Mouse (Mus musculus): ENCODE data around the gene Psmb11. TPM values are rescaled to one million over a fixed set of nuclear protein-coding genes. Genes with fewer than 3 reads are reported as not detected.

Psmb11 gene
- total RNA-seq, 2 experiments from 2014 or later, result 0.26 TPM; not detected in 1

DNA sequence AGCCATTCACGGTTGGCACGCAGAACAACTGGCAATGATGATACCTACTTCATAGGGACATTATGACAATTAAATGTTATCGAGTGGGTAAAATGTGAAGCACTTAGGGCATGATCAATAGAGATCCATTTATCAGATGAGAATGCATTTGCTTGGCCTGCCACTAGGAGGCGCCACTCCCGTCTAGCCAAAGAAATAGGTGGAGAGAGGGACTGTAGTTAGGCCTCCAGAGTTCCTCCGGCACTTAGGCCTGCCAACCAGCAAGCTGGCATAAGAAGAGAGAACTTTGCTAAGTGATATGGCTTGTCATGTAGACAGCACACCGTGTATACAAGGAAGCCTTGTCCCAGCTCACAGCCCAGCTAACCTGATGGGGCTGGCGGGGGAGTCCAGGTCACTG, 15.7 kb downstream of the Psmb11 start:
- DNase-seq, result no peak
- intact Hi-C loops (cut with DNase I), result no loop called here

DNA sequence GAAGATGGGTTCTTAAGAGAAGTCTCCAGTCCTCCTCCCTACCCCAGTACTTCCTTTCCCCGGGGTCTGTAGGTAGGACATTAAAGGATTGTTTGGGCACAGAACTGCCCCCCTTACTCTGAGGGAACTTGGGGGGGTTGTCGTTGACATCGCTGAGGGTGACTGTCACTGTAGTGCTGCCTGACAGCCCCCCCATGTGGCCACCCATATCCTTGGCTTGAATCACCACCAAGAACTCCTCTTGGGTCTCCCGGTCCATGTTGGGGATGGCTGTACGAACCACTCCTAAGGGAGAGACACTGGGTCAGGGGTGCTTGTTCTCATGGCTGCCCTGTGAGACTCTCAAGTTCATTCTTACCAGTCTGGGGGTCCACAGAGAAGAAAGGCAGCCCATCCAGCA, 17.0 kb downstream of the Psmb11 start:
- intact Hi-C loops (cut with DNase I), result no loop called here
- no peak for DNase-seq

GRCm38 (mm10) chr14:54640121-54640520, 18.9 kb downstream of the Psmb11 start:
- intact Hi-C loops (cut with DNase I), result no loop called here
- no peak for DNase-seq

- intact Hi-C loops (cut with DNase I), result loop anchor here (1.0 kb wide), 1 partner anchor 72 kb away; no protein-coding TSS in a partner anchor
- no peak for DNase-seq
Observed at GRCm38 (mm10) chr14:54640946-54641304, 19.7 kb downstream of the Psmb11 start, which contains the start of gene Gm17606. Gm17606 (plus strand) TSS chr14:54640952.

GRCm38 (mm10) chr14:54641305-54641969, 20.2 kb downstream of the Psmb11 start, which contains the start of gene Cdh24:
Cdh24 (minus strand) TSS chr14:54641364.
- DNase-seq, result peak; percentile 75 to 76
- intact Hi-C loops (cut with DNase I), result loop anchor here (1.0 kb wide), 1 partner anchor 72 kb away; no protein-coding TSS in a partner anchor

DNA sequence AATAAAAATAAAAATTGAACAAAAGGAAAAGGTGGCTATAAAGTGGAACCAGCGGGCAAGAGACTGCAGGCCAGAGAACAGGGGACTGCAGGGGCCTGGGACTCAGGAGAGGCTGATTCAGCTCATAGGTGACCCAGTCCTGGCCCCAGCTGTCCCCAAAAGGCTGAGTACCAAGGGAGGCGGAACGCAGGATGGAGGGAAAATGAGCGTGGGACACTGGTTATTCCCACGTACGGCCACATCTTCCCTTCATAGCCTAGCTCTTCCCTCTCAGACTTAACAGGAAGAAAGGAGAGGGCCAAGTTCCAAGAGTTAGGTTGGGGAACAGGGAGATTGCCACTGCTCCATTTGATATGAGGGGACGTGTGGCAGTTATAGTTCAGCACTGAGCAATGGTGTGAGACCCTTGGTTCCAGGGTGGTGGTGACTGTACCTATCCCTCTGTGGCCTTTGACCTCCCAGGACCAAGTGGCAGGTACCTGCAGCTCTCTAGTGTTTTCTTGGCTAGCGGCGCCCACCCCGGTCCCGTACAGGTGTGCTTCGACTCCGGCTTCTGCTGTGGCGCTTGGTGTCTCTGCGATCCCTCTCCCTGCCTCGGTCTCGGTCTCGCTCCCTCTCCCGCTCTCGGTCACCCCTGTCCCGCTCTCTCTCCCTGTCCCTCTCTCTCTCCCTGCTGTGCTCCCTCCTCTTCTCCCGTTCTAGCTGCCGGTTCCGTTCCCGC, 21.2 kb downstream of the Psmb11 start:
- no peak for DNase-seq
- intact Hi-C loops (cut with DNase I), result loop anchor here (2.0 kb wide), 1 partner anchor 60 kb away; no protein-coding TSS in a partner anchor

DNA sequence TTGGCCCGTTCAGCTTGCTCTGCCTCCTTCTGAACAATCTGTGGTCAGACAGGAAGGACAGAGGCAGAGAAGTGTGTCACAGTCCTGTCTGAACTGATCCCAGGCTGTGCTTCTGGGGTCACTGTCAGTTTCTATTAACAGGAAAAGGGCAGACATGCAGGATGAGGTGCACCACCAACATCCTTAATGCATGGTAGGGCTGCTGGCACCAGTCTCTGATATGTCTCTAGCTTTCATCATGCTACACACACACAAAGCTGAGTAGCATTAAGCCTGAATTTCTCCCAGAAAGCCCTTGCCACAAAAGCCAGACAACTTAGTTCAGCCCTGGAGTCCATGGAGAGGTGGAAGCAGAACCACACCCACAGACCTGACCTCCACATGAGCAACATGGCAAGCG, 21.8 kb downstream of the Psmb11 start:
- DNase-seq, result no peak
- intact Hi-C loops (cut with DNase I), result loop anchor here (2.0 kb wide), 1 partner anchor 60 kb away; no protein-coding TSS in a partner anchor

DNA sequence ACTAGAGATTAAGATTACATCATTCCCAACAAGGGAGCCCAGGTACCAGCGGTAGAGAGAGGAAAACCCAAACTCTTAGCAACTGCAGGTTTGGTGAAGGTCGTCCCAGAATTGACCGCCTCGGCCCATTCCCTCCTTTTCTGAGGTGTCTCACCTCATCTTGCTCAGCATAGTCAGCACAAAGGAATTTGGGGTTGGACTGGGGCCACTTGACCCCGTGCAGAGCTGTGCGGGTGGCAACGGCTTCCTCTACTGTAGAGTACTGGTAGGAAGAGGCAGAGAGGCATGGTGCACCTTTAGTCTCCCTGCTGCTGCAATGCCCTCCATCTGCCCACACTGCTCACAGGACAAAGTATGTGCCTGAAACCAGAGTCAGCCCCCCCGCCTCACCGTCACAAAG, 23.1 kb downstream of the Psmb11 start:
- DNase-seq, result no peak
- intact Hi-C loops (cut with DNase I), result no loop called here

DNA sequence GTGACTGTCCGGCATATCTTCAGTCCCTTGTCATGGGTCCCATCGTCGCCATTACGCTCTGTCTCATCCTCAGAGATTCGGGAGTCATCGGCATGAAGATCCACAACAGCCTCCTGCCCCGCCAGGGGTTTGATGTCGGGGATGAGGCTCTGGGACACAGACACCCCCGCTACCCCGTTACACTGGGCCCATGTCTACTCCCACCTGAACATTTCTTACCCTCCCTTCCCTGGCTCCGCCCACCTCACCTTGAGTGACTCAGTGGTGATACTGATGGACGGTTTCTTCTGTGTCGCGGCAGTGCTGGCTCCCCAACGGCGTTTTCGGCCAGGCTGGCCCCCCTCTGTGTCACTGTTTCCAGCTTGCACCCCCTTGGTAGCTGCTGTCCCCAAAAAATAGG, 25.2 kb downstream of the Psmb11 start:
- intact Hi-C loops (cut with DNase I), result loop anchor here (5.0 kb wide), 1 partner anchor 34 kb away; no protein-coding TSS in a partner anchor
- no peak for DNase-seq

DNA sequence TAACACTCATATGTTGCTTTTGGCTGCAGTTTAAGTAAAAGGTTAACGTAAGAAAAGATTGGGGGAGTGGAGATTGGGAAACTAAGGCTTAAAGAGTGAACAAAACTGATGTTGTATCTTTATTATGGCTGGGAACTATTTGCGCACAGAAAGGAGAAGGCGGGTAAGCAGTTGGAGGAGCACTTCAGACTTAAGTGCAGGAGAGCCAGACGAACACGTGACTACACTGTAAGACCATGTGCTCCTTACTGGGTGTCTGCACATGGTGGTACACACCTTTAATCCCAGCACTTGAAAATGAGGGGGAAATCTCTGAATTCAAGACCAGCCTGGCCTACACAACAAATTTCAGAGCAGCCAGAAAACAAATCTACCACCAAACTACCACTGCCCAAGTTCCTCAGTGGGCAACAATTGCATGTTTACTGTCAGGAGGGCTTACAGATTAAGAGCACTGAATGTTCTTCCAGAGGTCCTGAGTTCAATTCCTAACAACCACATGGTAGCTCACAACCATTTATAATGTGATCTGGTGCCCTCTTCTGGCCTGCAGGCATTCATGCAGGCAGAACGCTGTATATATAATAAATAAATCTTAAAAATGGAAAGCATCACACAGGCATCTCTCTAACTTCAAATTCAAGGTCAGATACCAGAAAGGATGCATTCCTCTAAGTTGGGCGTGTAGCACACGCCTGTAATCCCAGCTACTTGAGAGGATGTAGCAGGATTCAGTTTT, 25.8 kb downstream of the Psmb11 start:
- no peak for DNase-seq
- intact Hi-C loops (cut with DNase I), result loop anchor here (5.0 kb wide), 1 partner anchor 35 kb away; no protein-coding TSS in a partner anchor

- DNase-seq, result no peak
- intact Hi-C loops (cut with DNase I), result loop anchor here (5.0 kb wide), 1 partner anchor 36 kb away; no protein-coding TSS in a partner anchor
Observed at GRCm38 (mm10) chr14:54647900-54648299, 26.7 kb downstream of the Psmb11 start.

GRCm38 (mm10) chr14:54650621-54651454, 29.6 kb downstream of the Psmb11 start:
- intact Hi-C loops (cut with DNase I), result loop anchor here (2.0 to 5.0 kb wide), 2 partner anchors 36 to 50 kb away; partner anchors contain the start of genes 1700123O20Rik and Acin1
- DNase-seq, result peak; percentile 57 to 84

- DNase-seq, result no peak
- intact Hi-C loops (cut with DNase I), result loop anchor here (2.0 to 5.0 kb wide), 2 partner anchors 36 to 49 kb away; partner anchors contain the start of genes 1700123O20Rik and Acin1
Observed at GRCm38 (mm10) chr14:54651556-54651955, 30.3 kb downstream of the Psmb11 start.

DNA sequence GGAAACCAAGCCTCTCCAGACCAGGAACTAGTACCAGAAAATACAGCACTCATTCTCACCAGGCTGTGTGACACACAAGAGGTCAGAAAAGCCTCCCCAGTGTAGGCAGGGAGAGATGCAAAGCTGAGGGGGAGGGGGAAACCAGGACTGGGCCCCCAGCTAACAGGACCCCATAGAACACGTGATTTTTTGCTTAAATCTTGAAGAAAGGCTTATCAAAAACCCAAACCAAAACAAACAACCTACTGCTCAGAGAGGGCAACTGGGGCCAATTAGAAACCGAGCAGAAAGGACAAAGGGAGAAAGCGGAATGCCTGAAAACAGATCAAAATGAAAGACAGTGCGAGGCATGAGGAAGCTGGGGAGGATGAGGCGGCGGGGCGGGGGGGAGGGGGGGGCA, 31.6 kb downstream of the Psmb11 start:
- no peak for DNase-seq
- intact Hi-C loops (cut with DNase I), result loop anchor here (5.0 kb wide), 1 partner anchor 35 kb away; the partner anchor contains the start of genes 1700123O20Rik and Acin1

DNA sequence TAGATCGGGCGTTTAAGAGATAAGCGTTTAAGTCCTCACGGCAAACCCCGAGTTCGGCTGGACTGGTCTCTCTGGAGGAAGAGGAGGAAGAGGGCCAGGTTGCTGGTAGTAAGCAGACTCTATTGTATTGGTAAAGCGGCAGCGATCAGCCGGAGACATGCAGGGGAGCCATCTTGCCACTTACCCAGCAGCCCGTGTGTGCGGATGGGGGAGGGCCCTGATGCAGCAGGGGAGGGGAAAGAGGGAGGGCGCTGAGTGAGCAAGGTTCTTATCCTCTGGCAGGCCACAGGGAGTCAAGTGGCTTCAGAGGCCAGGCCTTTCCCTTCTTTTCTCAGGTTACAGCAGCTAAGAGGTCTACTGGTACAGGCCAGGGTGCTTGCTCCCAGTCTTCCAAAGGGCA, 32.3 kb downstream of the Psmb11 start:
- intact Hi-C loops (cut with DNase I), result loop anchor here (5.0 kb wide), 1 partner anchor 34 kb away; the partner anchor contains the start of genes 1700123O20Rik and Acin1
- peak; percentile 68 to 75 for DNase-seq

DNA sequence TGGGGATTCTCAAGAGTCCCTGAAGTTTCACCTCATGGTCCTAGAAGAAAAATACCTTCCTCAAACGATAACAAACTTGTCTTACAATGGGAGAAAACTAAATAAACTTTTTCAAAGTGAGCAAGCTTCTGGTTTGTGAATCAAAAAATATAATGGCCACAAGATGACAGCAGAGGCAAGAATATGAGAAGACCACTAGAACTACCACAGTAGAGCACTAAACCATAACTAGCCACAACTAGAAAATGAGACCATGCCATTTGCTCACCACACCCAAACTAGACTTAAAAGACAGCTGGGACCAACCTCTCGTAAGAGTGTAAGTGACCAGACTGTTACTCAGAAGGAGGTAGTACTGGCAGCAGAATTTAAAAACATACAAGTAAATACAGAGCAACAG, 38.8 kb downstream of the Psmb11 start:
- no peak for DNase-seq
- intact Hi-C loops (cut with DNase I), result no loop called here

- no peak for DNase-seq
- intact Hi-C loops (cut with DNase I), result no loop called here
Observed at GRCm38 (mm10) chr14:54664477-54665222, 43.4 kb downstream of the Psmb11 start.

DNA sequence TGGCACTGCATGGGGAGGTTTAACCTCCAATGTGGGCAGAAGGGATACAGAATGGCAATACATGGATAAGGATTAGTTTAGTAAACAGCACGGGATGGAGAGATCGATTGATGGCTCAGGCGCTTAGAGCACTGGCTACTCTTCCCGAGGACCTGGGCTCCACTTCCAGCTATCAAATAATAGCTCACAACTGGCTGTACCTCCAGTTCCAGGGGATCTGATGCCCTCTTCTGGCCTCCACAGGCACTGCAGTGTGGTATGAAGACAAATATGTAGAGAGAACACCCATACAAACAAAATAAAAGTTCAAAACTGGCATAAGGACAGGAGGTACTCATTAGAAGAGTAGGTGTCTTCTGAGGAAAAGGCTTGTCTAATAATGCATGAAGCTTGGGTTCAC, 48.1 kb downstream of the Psmb11 start:
- intact Hi-C loops (cut with DNase I), result no loop called here
- DNase-seq, result peak; percentile 29 to 36

DNA sequence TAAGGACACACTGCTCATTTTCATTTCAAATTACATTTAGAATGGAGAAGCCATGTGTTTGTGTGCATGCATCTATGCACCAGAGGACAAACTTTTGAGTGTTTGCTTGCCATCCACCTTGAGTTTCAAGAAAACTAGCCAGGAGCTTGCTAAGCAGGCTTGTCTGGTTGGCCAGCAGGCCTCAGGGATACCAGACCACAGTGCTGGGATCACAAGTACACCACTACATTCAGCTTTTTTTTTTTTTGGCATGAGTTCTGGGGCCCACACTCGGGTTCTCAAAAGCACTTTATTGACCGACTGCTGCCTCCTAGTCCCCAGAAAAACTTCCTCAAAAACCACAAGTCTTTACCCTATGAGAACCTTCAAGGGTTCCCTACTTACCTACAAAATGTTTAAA, 53.1 kb downstream of the Psmb11 start:
- intact Hi-C loops (cut with DNase I), result no loop called here

More for the DNA sequence above, 53.1 kb downstream of the Psmb11 start:
- DNase-seq, result no peak

Measured in gastrocnemius, postnatal 36 days (tissue).